Mouse (Mus musculus) CH12.LX (cell line): ENCODE results near the gene Ptprf.

Experiments used
- CHD2 ChIP-seq: IDR thresholded peaks from 2 replicates; pipeline ENCODE4 v1.6.1; 2011; ENCODE audit warnings: low read length, improper control_type of control experiment
- GABPA ChIP-seq: IDR thresholded peaks from 2 replicates; pipeline ENCODE4 v1.6.1; 2012; ENCODE audit warnings: low read depth, low read length, improper control_type of control experiment, inconsistent platforms; ENCODE audit not compliant: insufficient replicate concordance
- IRF4 ChIP-seq: IDR thresholded peaks from 2 replicates; pipeline ENCODE4 v1.6.1; 2014; ENCODE audit warnings: low read depth, mild to moderate bottlenecking, inconsistent platforms, low read length, improper control_type of control experiment
- MYC ChIP-seq: IDR thresholded peaks from 2 replicates; pipeline ENCODE4 v1.6.1; 2011; ENCODE audit warnings: low read depth, mild to moderate bottlenecking, improper control_type of control experiment, low read length
- POLR2A ChIP-seq: IDR thresholded peaks from 2 replicates; pipeline ENCODE4 v1.6.1; 2011; ENCODE audit warnings: low read depth, mild to moderate bottlenecking, improper control_type of control experiment, low read length
- USF2 ChIP-seq: conservative IDR thresholded peaks from 2 replicates; pipeline ENCODE4 v1.6.1; 2011; ENCODE audit warnings: low read depth, low read length, improper control_type of control experiment
- ZKSCAN1 ChIP-seq: IDR thresholded peaks from 2 replicates; pipeline ENCODE4 v1.6.1; 2012; ENCODE audit warnings: low read depth, inconsistent platforms, low read length, improper control_type of control experiment, borderline replicate concordance

GRCm38 (mm10) chr4:118180301-118181080 is 110.7 kb downstream of the Ptprf start:
- TF ChIP-seq USF2 (no peak), IRF4 (peak; percentile 85), GABPA (no peak), POLR2A (no peak), CHD2 (no peak), MYC (peak; percentile 27; the same call in 1 of the 2 replicates), ZKSCAN1 (no peak)
